Mouse (Mus musculus) MEL (cell line): ENCODE data around the gene Limch1.

Experiments
- BHLHE40 ChIP-seq: IDR thresholded peaks from 2 replicates; pipeline ENCODE4 v1.6.1; 2012; ENCODE audit warnings: low read depth, mild to moderate bottlenecking, inconsistent platforms, low read length, improper control_type of control experiment, borderline replicate concordance
- CTCF ChIP-seq, 3 experiments: IDR thresholded peaks in 2 of 3; conservative IDR thresholded peaks in 1 of 3; 2 replicates each; pipeline ENCODE4 v1.5.1; 2011 to 2012; ENCODE audit warnings: low read length in 3 of 3, low read depth in 2 of 3, mild to moderate bottlenecking in 2 of 3, improper control_type of control experiment in 1 of 3, inconsistent platforms in 1 of 3, mixed read lengths in 1 of 3, moderate library complexity in 1 of 3; ENCODE audit not compliant: control insufficient read depth in 1 of 3, insufficient read depth in 1 of 3, poor library complexity in 1 of 3, severe bottlenecking in 1 of 3
- E2F4 ChIP-seq: IDR thresholded peaks from 2 replicates; pipeline ENCODE4 v1.6.1; 2011; ENCODE audit warnings: low read depth, low read length, improper control_type of control experiment, borderline replicate concordance
- EP300 ChIP-seq, 2 experiments: IDR thresholded peaks; 2 replicates each; pipeline ENCODE4 v1.6.1; 2011; ENCODE audit warnings: improper control_type of control experiment in 2 of 2, low read length in 2 of 2, low read depth in 1 of 2, mild to moderate bottlenecking in 1 of 2
- MAFK ChIP-seq: IDR thresholded peaks from 2 replicates; pipeline ENCODE4 v1.6.1; 2011; ENCODE audit warnings: low read depth, mild to moderate bottlenecking, low read length, improper control_type of control experiment, borderline replicate concordance
- MEF2A ChIP-seq: IDR thresholded peaks from 2 replicates; pipeline ENCODE4 v1.6.1; 2014; ENCODE audit warnings: low read depth, mild to moderate bottlenecking, inconsistent platforms, low read length, improper control_type of control experiment; ENCODE audit not compliant: poor library complexity, insufficient replicate concordance, severe bottlenecking; ENCODE audit errors: extremely low read depth
- POLR2A ChIP-seq, 2 experiments: IDR thresholded peaks; 2 replicates each; pipeline ENCODE4 v1.6.1; 2011 to 2012; ENCODE audit warnings: low read length in 2 of 2, mild to moderate bottlenecking in 2 of 2, control low read depth in 1 of 2, improper control_type of control experiment in 1 of 2, low read depth in 1 of 2, moderate library complexity in 1 of 2; ENCODE audit not compliant: control insufficient read depth in 1 of 2, insufficient read depth in 1 of 2, poor library complexity in 1 of 2
- POLR2AphosphoS2 ChIP-seq: IDR thresholded peaks from 2 replicates; pipeline ENCODE4 v1.6.1; 2011; ENCODE audit warnings: low read length, improper control_type of control experiment
- SMC3 ChIP-seq: IDR thresholded peaks from 2 replicates; pipeline ENCODE4 v1.6.1; 2011; ENCODE audit warnings: low read depth, low read length, improper control_type of control experiment
- TBP ChIP-seq: IDR thresholded peaks from 2 replicates; pipeline ENCODE4 v1.8.0; 2011; ENCODE audit warnings: low read depth, low read length, improper control_type of control experiment
- UBTF ChIP-seq: IDR thresholded peaks from 2 replicates; pipeline ENCODE4 v1.6.1; 2012; ENCODE audit warnings: low read depth, mild to moderate bottlenecking, inconsistent platforms, low read length, improper control_type of control experiment, moderate library complexity, borderline replicate concordance; ENCODE audit not compliant: insufficient read depth
- USF1 ChIP-seq: IDR thresholded peaks from 2 replicates; pipeline ENCODE4 v1.6.1; 2014; ENCODE audit warnings: low read depth, mild to moderate bottlenecking, inconsistent platforms, low read length, improper control_type of control experiment, moderate library complexity
- ZKSCAN1 ChIP-seq: IDR thresholded peaks from 2 replicates; pipeline ENCODE4 v1.6.1; 2012; ENCODE audit warnings: low read depth, mild to moderate bottlenecking, inconsistent platforms, low read length, improper control_type of control experiment, moderate library complexity
- ZMIZ1 ChIP-seq: IDR thresholded peaks from 2 replicates; pipeline ENCODE4 v1.6.1; 2012; ENCODE audit warnings: low read depth, mild to moderate bottlenecking, inconsistent platforms, low read length, improper control_type of control experiment, moderate library complexity

DNA sequence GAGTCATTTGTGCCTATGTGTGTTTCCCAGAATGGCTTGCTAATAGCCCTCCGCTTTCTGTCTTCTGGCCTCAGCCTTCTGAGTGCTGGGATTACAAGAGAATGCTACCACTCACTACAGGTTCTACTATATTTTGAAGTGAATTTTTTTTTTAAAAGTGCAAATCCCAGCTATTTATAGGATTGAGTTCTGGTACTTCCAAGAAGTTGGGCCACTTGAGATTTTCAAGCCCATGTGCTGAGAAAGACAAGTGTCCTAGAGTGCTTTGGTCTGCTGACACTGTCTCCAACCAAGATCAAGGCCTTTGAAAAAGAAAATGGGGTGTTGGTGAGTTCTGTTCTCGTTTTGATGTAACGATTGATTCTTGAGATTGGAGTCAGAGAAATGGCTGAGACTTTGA is 22.0 kb upstream of the Limch1 start:
- TF ChIP-seq POLR2A (IDR thresholded peaks at IDR 0.05; ENCODE audit: control insufficient read depth in 1 of 2, insufficient read depth in 1 of 2, low read depth in 1 of 2, low read length in 2 of 2, poor library complexity in 1 of 2) (no peak), UBTF (no peak), CTCF (IDR thresholded peaks at IDR 0.05 in 2 of 3, conservative IDR thresholded peaks at IDR 0.05 in 1 of 3; ENCODE audit: control insufficient read depth in 1 of 3, insufficient read depth in 1 of 3, low read depth in 2 of 3, low read length in 3 of 3, poor library complexity in 1 of 3, severe bottlenecking in 1 of 3) (no peak), BHLHE40 (no peak), E2F4 (no peak), EP300 (IDR thresholded peaks at IDR 0.05; ENCODE audit: low read depth in 1 of 2, low read length in 2 of 2) (no peak), TBP (no peak), POLR2AphosphoS2 (no peak), ZKSCAN1 (no peak), ZMIZ1 (no peak), MAFK (no peak), MEF2A (no peak), SMC3 (no peak), USF1 (no peak)
